Mouse (Mus musculus) right cerebral cortex, adult 2 months (tissue): ENCODE data around the gene Rcn2.

Experiments used
- DNase-seq, 2 experiments: peaks; one replicate each; pipeline ENCODE4 v3.0.0; 2021 to 2022; ENCODE audit warnings: low spot score in 2 of 2

Gene Rcn2

DNA sequence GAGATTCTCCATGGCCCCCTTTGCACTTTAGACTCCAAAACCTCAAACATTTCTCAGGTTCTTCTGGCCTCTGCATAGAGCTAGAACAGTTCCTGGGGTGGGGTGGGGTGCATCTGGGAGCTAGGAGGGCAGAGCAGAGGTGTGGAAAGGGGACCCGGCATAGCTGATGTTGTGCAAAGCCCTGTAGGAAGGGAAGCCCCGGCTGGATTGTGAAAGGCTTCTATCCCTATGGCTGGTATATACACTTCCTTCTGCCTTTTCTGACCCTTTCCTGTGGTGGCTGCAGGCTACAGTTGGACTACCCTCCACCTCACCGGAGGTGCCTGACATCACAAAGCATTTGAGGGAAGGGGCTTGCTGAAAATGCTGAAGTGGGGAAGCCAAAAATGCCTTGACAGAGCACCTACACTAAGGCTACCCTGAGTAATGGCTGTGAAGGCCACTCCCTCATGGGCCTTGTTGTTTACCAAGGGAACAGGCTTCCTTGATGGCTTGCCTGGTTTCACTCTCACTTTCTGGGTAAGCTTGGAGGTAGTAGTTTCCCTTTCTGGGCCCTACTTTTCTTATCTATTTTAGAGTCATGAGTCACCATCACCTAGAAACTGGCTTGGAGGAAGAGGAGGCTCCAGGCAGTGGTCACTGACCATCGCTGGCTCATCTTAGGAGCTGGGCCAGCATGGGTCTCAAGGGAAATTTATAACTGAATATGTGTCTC is 56.1 kb downstream of the Rcn2 start:
- no peak for DNase-seq

DNA sequence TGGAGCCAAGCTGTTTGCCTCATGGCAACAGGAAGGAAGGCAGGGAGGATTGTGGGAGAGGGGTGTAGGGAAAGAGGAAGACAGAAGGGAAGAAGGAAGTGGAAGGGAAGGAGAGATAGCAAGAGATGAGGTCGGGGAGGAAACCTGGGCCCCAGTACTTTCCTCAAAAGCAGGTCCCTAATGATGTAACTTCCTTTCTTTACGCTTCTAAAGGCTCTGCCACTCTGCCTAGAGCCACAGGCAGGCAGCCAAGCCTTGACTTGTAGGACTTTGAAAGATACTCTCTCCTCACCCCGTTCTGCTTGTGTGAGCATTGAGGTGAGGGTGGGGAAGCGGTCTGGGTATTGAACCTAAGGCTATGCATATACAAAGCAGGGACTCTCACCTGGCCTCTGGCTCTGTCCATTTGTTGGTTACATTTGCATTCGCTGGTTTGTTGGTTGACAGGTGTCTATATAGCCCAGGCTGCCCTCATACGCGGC is 58.4 kb downstream of the Rcn2 start:
- no peak for DNase-seq

DNA sequence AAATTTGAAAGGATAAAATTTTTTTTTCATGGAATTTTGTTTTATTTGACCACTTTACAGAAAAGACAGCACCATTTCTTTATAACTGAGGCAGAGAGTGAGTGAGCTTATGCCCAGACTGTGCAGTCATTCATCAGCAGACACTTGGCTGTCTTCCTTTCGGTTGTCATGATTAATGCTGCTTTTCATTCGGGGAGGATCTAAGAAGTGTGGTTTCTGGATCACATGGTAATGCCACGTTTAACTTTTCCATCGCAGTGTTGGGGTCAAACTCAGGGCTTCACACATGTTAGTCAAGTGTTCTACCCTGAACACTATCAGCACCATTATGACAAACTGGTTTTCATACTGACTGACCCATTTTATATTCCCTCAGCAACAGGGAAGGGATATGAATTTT is 59.4 kb downstream of the Rcn2 start:
- no peak for DNase-seq

DNA sequence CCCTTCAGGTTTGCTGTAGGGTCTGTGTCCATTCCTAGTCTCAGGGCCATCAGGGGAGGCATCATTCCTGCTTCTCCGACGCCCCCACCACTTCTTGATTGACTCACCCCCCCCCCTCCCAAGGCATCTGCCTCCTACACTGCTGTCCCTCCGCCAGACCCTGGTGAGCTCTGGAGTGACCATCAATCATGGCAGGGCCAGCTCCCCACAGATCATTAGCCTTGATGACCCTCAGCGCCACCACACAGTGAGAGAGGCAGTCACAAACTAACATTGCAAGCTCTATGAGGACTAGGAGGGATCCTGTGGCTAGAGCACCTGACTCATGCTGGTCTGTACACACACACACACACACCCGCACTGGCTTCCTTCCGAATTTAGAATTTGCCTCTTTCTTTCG is 63.3 kb downstream of the Rcn2 start:
- DNase-seq = no peak

DNA sequence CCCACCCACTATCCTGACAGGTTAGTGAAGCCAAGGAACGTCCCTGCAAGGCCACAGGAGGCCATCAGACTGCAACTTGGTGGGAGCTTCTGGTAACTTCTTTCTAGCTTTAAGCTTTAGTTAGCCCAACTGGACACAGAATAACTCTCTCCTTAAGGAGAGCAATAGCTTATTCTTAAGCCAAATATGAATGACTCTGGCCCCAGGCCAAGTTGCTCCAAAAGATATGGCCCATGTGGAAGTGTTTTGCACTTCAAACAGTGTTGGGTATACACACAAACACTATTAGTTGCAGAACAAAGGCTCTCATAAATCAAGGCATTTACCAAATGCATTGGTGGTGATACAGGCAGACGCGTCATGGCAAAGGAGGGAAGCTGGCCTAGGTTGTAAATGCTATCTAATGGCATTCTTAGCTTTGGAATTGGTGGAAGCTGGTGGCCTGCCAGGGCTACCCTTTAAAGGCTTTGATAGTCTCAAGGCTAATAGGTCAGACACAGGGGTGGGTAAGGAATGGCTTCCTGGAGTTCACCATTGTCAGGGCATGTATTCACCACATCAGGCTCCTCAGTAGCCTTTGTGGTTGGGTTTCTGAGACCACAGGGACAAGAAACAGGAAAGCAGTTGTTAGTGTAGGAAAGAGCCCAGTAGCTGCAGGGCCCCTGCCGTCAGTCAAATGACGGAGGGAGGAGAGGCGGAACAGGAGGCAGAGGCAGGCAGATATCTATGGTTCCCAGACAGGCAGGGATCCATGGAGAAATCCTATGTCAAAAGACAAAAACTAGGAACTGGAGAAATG is 64.8 kb downstream of the Rcn2 start:
- DNase-seq = no peak

DNA sequence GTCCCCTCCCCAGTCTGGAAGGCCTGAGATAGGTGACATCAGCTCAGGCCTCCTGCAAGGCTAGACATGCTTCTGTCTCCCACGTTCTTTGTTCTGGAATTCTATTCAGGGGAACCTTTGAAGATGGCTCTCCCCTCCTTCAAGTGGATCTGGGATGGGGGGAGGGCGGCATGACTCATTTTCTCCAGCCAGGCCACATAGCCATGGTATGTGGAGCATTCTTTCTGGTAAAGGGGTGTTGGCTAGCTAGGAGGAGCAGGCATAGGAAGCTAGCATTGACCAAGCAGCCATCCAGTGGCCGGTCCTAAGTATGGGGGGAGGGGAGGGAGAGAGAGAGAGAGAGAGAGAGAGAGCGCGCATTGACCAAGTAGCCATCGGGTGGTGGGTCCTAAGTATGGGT is 65.9 kb downstream of the Rcn2 start:
- DNase-seq = no peak

DNA sequence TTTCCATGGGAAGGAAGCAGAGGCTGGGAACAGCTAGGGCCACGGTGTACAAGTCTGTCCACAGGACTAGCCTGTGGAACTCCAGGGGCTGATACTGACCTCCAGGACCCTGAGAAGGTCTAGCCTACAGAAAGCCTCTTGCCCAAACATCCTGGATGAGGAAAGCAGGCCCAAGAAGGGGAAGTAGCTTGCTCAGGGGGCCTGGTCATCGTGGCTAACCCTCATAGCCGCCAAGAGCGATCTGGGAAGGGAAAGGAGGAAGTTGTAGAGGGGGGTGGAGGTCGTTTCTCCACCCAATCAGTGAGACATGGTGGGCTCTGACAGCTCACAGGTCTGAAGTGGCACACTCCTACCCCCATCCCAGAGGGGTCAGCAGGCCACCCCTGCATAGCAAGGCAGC is 66.5 kb downstream of the Rcn2 start:
- DNase-seq = no peak
